Comparison of ENCODE assay signal across 10 mouse cellular contexts in genomic region chr6:37592101-37593032, GRCm38 (mm10).
A peak's percentile ranks its signal among the peaks of the same experiment; 100 is the strongest.
DNase-seq lines count a peak whose midpoint lies in the region; ATAC-seq lines count a peak whose summit lies in the region.
"Had no signal": no experiment of that assay in that cellular context is flagged by ENCODE, and none has a peak within 500 bp of the region (broad histone marks: within the 10 kb centered on the region; RNA-seq: fewer than 3 reads in every experiment).

No protein-coding gene starts in this region.

- H3K9me3 ChIP-seq in midbrain, embryonic 15.5 days, result no peaks in the 10 kb centered on the region
- no peaks in the 10 kb centered on the region for H3K9me3 ChIP-seq in stomach, embryonic 15.5 days
- H3K9me3 ChIP-seq: G1E; lung, embryonic 15.5 days had no signal

- intact Hi-C loops in left cerebral cortex, postnatal 14 days (cut with DNase I), result loop anchor here (5.0 kb wide), 2 partner anchors 280 to 475 kb away; partner anchors contain the start of gene Trim24

- H3K4me1 ChIP-seq in midbrain, embryonic 15.5 days, result peaks cover 37% of the 10 kb centered on the region
- H3K4me1 ChIP-seq in stomach, embryonic 15.5 days, result peaks cover 8% of the 10 kb centered on the region; the same call in 1 of the 2 replicates

- ATAC-seq in inflammation-experienced regulatory T-cells, adult 6 months, result peak; percentile 90
- ATAC-seq in midbrain, embryonic 15.5 days (replicated peaks), result peak; percentile 76
- no peak for ATAC-seq in stomach, embryonic 15.5 days (ENCODE audit: insufficient read depth, low FRiP score, low read depth)

- peak overlapping the region; percentile 82 for H3K27ac ChIP-seq in midbrain, embryonic 15.5 days
- H3K27ac ChIP-seq in stomach, embryonic 15.5 days, result peak overlapping the region; percentile 14; the same call in 1 of the 2 replicates
- H3K27ac ChIP-seq: lung, embryonic 15.5 days had no signal

- peak overlapping the region; percentile 18 for H3K4me3 ChIP-seq in midbrain, embryonic 15.5 days
- no peak overlapping the region for H3K4me3 ChIP-seq in stomach, embryonic 15.5 days (replicated peaks)
- H3K4me3 ChIP-seq: lung, embryonic 15.5 days had no signal

- H3K4me2 ChIP-seq in midbrain, embryonic 15.5 days, result peak overlapping the region; percentile 38
- no peak overlapping the region for H3K4me2 ChIP-seq in stomach, embryonic 15.5 days
- H3K4me2 ChIP-seq: lung, embryonic 15.5 days had no signal

- DNase-seq in layer of hippocampus, adult 11-12 months (ENCODE audit: low spot score), result peak; percentile 49
- no peak for DNase-seq in layer of hippocampus, postnatal 36 days
- DNase-seq in cerebellum, postnatal 14 days, result peak; percentile 80 to 81
- DNase-seq in gastrocnemius, postnatal 10 days, result peak; percentile 16
- peak; percentile 51 to 58 for DNase-seq in left cerebral cortex, postnatal 14 days (ENCODE audit: low spot score in 2 of 2)

- H3K27me3 ChIP-seq in midbrain, embryonic 15.5 days (replicated peaks), result no peaks in the 10 kb centered on the region
- no peaks in the 10 kb centered on the region for H3K27me3 ChIP-seq in stomach, embryonic 15.5 days (replicated peaks)
- H3K27me3 ChIP-seq: lung, embryonic 15.5 days had no signal

- WGBS in midbrain, embryonic 15.5 days, result 8% methylated on average over 19 of the region's 19 CpGs
- WGBS in stomach, embryonic 15.5 days, result 62% methylated on average over 19 of the region's 19 CpGs

- no peak overlapping the region for H3K9ac ChIP-seq in midbrain, embryonic 15.5 days
- no peak overlapping the region for H3K9ac ChIP-seq in stomach, embryonic 15.5 days
- H3K9ac ChIP-seq: lung, embryonic 15.5 days had no signal

- no peaks in the 10 kb centered on the region for H3K36me3 ChIP-seq in midbrain, embryonic 15.5 days (replicated peaks)
- no peaks in the 10 kb centered on the region for H3K36me3 ChIP-seq in stomach, embryonic 15.5 days
- H3K36me3 ChIP-seq: G1E; lung, embryonic 15.5 days had no signal

Comparison
In these comparisons a context has a peak if more than half of its experiments do, and no peak if none do; other contexts are left out.
1. DNase-seq: peak in layer of hippocampus, adult 11-12 months (single experiment), cerebellum, postnatal 14 days (2 of 2), gastrocnemius, postnatal 10 days (single experiment) and left cerebral cortex, postnatal 14 days (2 of 2); none in layer of hippocampus, postnatal 36 days (0 of 2).